Mouse (Mus musculus) kidney, embryonic 16.5 days (tissue): ENCODE data around the gene Spa17. TPM values are rescaled to one million over a fixed set of nuclear protein-coding genes. Genes with fewer than 3 reads are reported as not detected.

Source experiments
- ATAC-seq: fragments of 200-750 bp; cut with Nextera tagmentation; 2 replicates; pipeline ENCODE4 v1.8.0; 2017; ENCODE audit warnings: moderate TSS enrichment; ENCODE audit not compliant: low FRiP score, low TSS enrichment
- H3K27ac ChIP-seq: fragments of 300-500 bp; sonication (generic); 2 replicates; pipeline ENCODE4 v1.5.1; 2014; ENCODE audit warnings: low read length
- H3K27me3 ChIP-seq: fragments of 300-500 bp; sonication (generic); 2 replicates; pipeline ENCODE4 v1.6.1; 2014; ENCODE audit warnings: low read length, control low read depth, mixed read lengths; ENCODE audit not compliant: insufficient read depth
- H3K36me3 ChIP-seq: fragments of 300-500 bp; sonication (generic); 2 replicates; pipeline ENCODE4 v1.6.1; 2014; ENCODE audit warnings: low read length, control low read depth, mixed read lengths; ENCODE audit not compliant: insufficient read depth
- H3K4me1 ChIP-seq: fragments of 300-500 bp; sonication (generic); 2 replicates; pipeline ENCODE4 v1.6.1; 2014; ENCODE audit warnings: low read length, control low read depth, mixed read lengths; ENCODE audit not compliant: insufficient read depth
- H3K4me2 ChIP-seq: fragments of 300-500 bp; sonication (generic); replicated peaks from 2 replicates; pipeline ENCODE4 v1.6.1; 2014; ENCODE audit warnings: low read depth, low read length
- H3K4me3 ChIP-seq: fragments of 300-500 bp; sonication (generic); 2 replicates; pipeline ENCODE4 v1.5.1; 2014; ENCODE audit warnings: mild to moderate bottlenecking, low read length
- H3K9ac ChIP-seq: fragments of 300-500 bp; sonication (generic); replicated peaks from 2 replicates; pipeline ENCODE4 v1.6.1; 2014; ENCODE audit warnings: low read length
- H3K9me3 ChIP-seq: fragments of 300-500 bp; sonication (generic); 2 replicates; pipeline ENCODE4 v1.6.1; 2016; ENCODE audit warnings: low read length, control low read depth
- WGBS: fragments of 180-500 bp; shearing (Covaris S2); extraction: QIAGEN DNeasy Blood & Tissue Kit; methylation state at CpG from one replicate; pipeline ENCODE4 v1.1.7; 2014; 5-methylcytosine and 5-hydroxymethylcytosine counted together
- polyA plus RNA-seq: library from polyadenylated mRNA; unstranded; fragments of >200 nt; fragmentation: Nextera tagmentation; extraction: Ambion mirVana; gene quantifications from 2 replicates; pipeline ENCODE4 v1.2.1, GENCODE M21; 2015

The Spa17 gene
- polyA plus RNA-seq, 1 experiment from 2014 or later = 6.6 TPM

GRCm38 (mm10) chr9:37569231-37569835, 44.2 kb downstream of the Spa17 start:
- H3K9me3 ChIP-seq = no peaks in the 10 kb centered on the region
- no peaks in the 10 kb centered on the region for H3K36me3 ChIP-seq
- no peak overlapping the region for H3K9ac ChIP-seq
- no peak overlapping the region for H3K4me2 ChIP-seq
- H3K27me3 ChIP-seq = 0 out of 2 replicates have a peak, but pooled peaks cover 3% of the 10 kb centered on the region
- H3K27ac ChIP-seq = no peak overlapping the region
- H3K4me1 ChIP-seq = peaks cover 24% of the 10 kb centered on the region
- no peak for ATAC-seq
- H3K4me3 ChIP-seq = no peak overlapping the region
- 44% methylated on average over 2 of the region's 2 CpGs for WGBS

DNA sequence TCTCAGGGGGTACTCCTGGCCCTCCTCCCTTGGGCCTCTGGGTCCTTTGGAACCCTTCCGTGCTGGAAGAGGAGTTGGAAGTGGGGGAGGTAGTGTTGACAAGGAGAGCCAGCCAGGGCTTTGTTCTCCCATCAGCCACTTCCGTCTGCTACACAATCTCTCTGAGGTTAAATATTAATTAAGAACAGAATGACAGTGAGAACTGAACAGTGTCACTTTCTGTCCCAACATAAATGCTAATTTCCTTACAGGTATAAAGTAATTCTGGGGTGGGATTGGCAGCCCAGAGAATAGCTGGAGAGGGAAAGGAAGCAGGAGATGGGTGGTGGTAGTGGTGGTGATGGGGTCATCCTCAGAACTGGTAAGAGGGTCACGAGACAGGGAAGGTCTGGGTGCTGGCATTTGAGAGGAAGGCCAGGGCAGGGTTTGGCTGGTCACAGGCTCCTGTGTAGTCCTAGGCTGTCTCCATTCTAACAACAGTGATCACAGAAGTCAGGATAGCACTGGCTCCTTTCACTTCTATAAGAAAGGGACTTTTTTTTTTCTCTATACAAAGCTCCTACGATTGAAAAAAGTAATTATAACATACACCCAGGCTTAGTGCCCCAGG, 44.8 kb downstream of the Spa17 start:
- H3K9ac ChIP-seq = peak overlapping the region; percentile 52; the same call in 1 of the 2 replicates
- peak; percentile 58 for ATAC-seq
- H3K4me1 ChIP-seq = peaks cover 24% of the 10 kb centered on the region
- no peaks in the 10 kb centered on the region for H3K9me3 ChIP-seq
- 0 out of 2 replicates have a peak, but pooled peaks cover 3% of the 10 kb centered on the region for H3K27me3 ChIP-seq
- no peaks in the 10 kb centered on the region for H3K36me3 ChIP-seq
- no peak overlapping the region for H3K4me3 ChIP-seq
- 29% methylated on average over 4 of the region's 4 CpGs for WGBS
- H3K4me2 ChIP-seq = peak overlapping the region; percentile 48
- peak overlapping the region; percentile 17; the same call in 1 of the 2 replicates for H3K27ac ChIP-seq

- Histone ChIP-seq H3K9ac (peak overlapping the region; percentile 52), H3K4me3 (peak overlapping the region; percentile 24), H3K9me3 (no peaks in the 10 kb centered on the region), H3K36me3 (no peaks in the 10 kb centered on the region), H3K27ac (peak overlapping the region; percentile 25; the same call in 1 of the 2 replicates), H3K4me2 (peak overlapping the region; percentile 48), H3K4me1 (peaks cover 24% of the 10 kb centered on the region), H3K27me3 (0 out of 2 replicates have a peak, but pooled peaks cover 3% of the 10 kb centered on the region)
- ATAC-seq = peak; percentile 74
- 8% methylated on average over 15 of the region's 15 CpGs for WGBS
Measured at GRCm38 (mm10) chr9:37567892-37568604, 45.5 kb downstream of the Spa17 start.

DNA sequence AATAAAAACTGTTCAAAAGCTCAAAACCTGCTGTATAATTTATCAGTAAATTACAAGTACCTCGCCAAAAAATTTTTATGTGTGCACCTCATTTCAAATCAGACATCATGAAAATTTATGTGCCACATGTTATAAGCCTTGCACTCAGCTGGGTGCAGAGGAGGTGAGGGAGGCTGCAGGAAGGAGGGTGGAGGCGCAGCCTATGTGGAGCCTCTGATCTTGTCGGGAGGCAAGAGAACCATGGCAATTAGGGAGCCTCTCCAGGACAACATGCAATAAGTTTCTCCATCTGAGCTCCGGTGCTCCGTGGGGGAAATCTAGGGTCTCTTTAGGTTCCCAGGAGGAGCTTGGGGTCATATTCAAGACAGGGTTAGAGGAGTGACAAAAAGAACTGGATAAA, 46.1 kb downstream of the Spa17 start:
- H3K9ac ChIP-seq = no peak overlapping the region
- no peaks in the 10 kb centered on the region for H3K9me3 ChIP-seq
- H3K36me3 ChIP-seq = no peaks in the 10 kb centered on the region
- H3K4me2 ChIP-seq = peak overlapping the region; percentile 48
- H3K4me3 ChIP-seq = no peak overlapping the region; the same call in 1 of the 2 replicates
- ATAC-seq = no peak; the same call in 1 of the 2 replicates
- peaks cover 24% of the 10 kb centered on the region for H3K4me1 ChIP-seq
- peak overlapping the region; percentile 25; the same call in 1 of the 2 replicates for H3K27ac ChIP-seq
- WGBS = 25% methylated on average over 5 of the region's 5 CpGs
- no peaks in the 10 kb centered on the region for H3K27me3 ChIP-seq

GRCm38 (mm10) chr9:37567019-37567418, 46.5 kb downstream of the Spa17 start:
- 79% methylated on average over 2 of the region's 2 CpGs for WGBS
- ATAC-seq = no peak
- Histone ChIP-seq H3K9me3 (no peaks in the 10 kb centered on the region), H3K27ac (no peak overlapping the region), H3K27me3 (no peaks in the 10 kb centered on the region), H3K4me3 (no peak overlapping the region), H3K4me1 (peaks cover 24% of the 10 kb centered on the region), H3K4me2 (no peak overlapping the region), H3K36me3 (no peaks in the 10 kb centered on the region), H3K9ac (no peak overlapping the region)

DNA sequence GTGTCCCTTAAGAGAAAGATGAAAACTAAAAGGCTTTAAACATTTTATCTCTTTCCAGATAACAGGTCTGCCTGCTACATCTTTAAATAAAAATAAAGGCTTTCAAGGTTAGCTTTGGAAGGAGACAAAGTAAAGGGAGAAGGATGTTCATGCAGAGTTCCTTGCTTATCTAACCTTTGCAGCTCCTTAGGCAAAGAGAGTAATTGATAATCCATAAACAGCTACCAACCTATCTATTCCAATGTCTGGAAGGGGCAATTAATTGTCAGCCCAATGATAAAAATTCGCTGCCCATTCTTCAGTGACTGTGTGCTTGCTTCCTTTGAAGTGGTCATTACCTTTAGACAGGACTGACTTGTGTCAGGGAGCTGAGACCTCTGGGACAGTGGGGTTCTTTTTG, 49.7 kb downstream of the Spa17 start:
- no peak for ATAC-seq
- 48% methylated on average over 1 of the region's 1 CpGs for WGBS

GRCm38 (mm10) chr9:37560617-37561016, 52.9 kb downstream of the Spa17 start:
- Histone ChIP-seq H3K4me3 (no peak overlapping the region), H3K4me1 (peaks cover under 1% of the 10 kb centered on the region; the same call in 1 of the 2 replicates), H3K27ac (no peak overlapping the region), H3K4me2 (no peak overlapping the region), H3K9ac (no peak overlapping the region), H3K27me3 (no peaks in the 10 kb centered on the region), H3K36me3 (no peaks in the 10 kb centered on the region), H3K9me3 (no peaks in the 10 kb centered on the region)
- ATAC-seq = no peak
- WGBS = 90% methylated on average over 2 of the region's 2 CpGs

More for the DNA sequence above, 49.7 kb downstream of the Spa17 start:
- H3K4me1 ChIP-seq = peaks cover 14% of the 10 kb centered on the region
- H3K9ac ChIP-seq = no peak overlapping the region
- H3K27me3 ChIP-seq = no peaks in the 10 kb centered on the region
- no peaks in the 10 kb centered on the region for H3K9me3 ChIP-seq
- H3K4me2 ChIP-seq = no peak overlapping the region
- no peak overlapping the region for H3K4me3 ChIP-seq
- H3K27ac ChIP-seq = no peak overlapping the region
- no peaks in the 10 kb centered on the region for H3K36me3 ChIP-seq

DNA sequence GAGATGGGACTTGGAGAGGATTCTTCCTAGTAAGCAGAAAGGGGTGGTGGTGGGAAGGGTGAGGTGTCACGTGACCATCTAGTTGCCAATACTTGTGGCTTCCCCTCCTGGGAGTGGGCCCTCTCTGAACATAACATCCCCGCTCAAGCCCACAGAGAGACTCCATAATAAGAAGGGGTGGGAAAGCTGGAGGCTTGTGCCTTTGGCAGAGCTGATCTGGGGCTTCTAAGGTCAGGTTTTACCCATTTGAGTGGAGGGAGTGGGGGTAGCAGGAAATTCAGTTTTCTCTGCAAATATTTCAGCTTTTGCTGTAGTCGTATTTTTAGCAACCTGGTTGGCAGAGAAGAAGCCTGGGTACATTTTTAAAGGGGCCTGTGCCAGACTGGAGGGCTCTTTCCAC, 57.2 kb downstream of the Spa17 start:
- H3K9me3 ChIP-seq = no peaks in the 10 kb centered on the region
- H3K27ac ChIP-seq = no peak overlapping the region
- ATAC-seq = no peak
- peaks cover 19% of the 10 kb centered on the region for H3K27me3 ChIP-seq
- no peaks in the 10 kb centered on the region for H3K36me3 ChIP-seq
- H3K9ac ChIP-seq = no peak overlapping the region
- peaks cover 16% of the 10 kb centered on the region for H3K4me1 ChIP-seq
- no peak overlapping the region for H3K4me2 ChIP-seq
- H3K4me3 ChIP-seq = no peak overlapping the region
- WGBS = 73% methylated on average over 3 of the region's 3 CpGs

GRCm38 (mm10) chr9:37554838-37555748, 58.4 kb downstream of the Spa17 start, which contains the start of gene Siae:
Gene Siae (plus strand): TSS chr9:37555698.
- Histone ChIP-seq H3K4me3 (no peak within 1 kb of the TSS), H3K27ac (no peak within 1 kb of the TSS), H3K27me3 (peaks cover 30% of the 10 kb centered on the region), H3K36me3 (no peaks in the 10 kb centered on the region), H3K4me2 (no peak within 1 kb of the TSS), H3K4me1 (peaks cover 16% of the 10 kb centered on the region), H3K9me3 (no peaks in the 10 kb centered on the region), H3K9ac (no peak within 1 kb of the TSS)
- no peak for ATAC-seq
- WGBS = 19% methylated on average over 7 of the region's 7 CpGs
